Mouse (Mus musculus) subcutaneous adipose tissue, adult 2 months (tissue): ENCODE results near the gene Aire. TPM values are rescaled to one million over a fixed set of nuclear protein-coding genes. Genes with fewer than 3 reads are reported as not detected.

Source experiments
- polyA plus RNA-seq: library from polyadenylated mRNA; depleted of rRNA; stranded (reverse); fragments of >200 nt; gene quantifications from 2 replicates; pipeline ENCODE4 v1.2.3, GENCODE M21; 2012; ENCODE audit warnings: low replicate concordance; rRNA removed

Gene Aire
- 0.19 TPM in 1 of 2 replicates, not detected in the other for polyA plus RNA-seq

GRCm38 (mm10) chr10:78043406-78043836 lies at the start of gene Aire:
TSS of gene Aire (minus strand) at chr10:78043610.

GRCm38 (mm10) chr10:78069101-78070011 lies 25.9 kb upstream of the Aire start, which contains the start of gene Icosl:
TSS of gene Icosl (plus strand) at chr10:78069302.

GRCm38 (mm10) chr10:78041647-78042046 lies 1.8 kb downstream of the Aire start, which contains the start of gene Dnmt3l:
TSS of gene Dnmt3l (plus strand) at chr10:78041947.

GRCm38 (mm10) chr10:78009945-78010293 lies 33.5 kb downstream of the Aire start, which contains the start of gene Pfkl:
TSS of gene Pfkl (minus strand) at chr10:78010083.

Other genes starting within 250 kb of the Aire start
- gene Gm9639, start 248.5 kb downstream of the Aire start, polyA plus RNA-seq: not detected in 2 replicates
- gene Gm19668, start 244.5 kb downstream of the Aire start, polyA plus RNA-seq: not detected in 2 replicates
- gene Gm9507, start 231.8 kb downstream of the Aire start, polyA plus RNA-seq: not detected in 2 replicates
- gene Gm2696, start 228.9 kb downstream of the Aire start, polyA plus RNA-seq: not detected in 2 replicates
- gene Krtap10-4, start 216.5 kb downstream of the Aire start, polyA plus RNA-seq: not detected in 2 replicates
- gene Krtap10-10, start 207.7 kb downstream of the Aire start, polyA plus RNA-seq: not detected in 2 replicates
- not detected in 2 replicates for gene Gm36176, start 196.8 kb downstream of the Aire start, polyA plus RNA-seq
- gene Gm10318, start 190.8 kb downstream of the Aire start, polyA plus RNA-seq: not detected in 2 replicates
- gene Gm3285, start 181.6 kb downstream of the Aire start, polyA plus RNA-seq: not detected in 2 replicates
- 7.8 and 12.9 TPM in 2 replicates for gene Lrrc3, start 141.1 kb downstream of the Aire start, polyA plus RNA-seq
- 0.69 and 2.5 TPM in 2 replicates for gene Trpm2, start 73.0 kb downstream of the Aire start, polyA plus RNA-seq
- 57.2 and 59.7 TPM in 2 replicates for gene 1810043G02Rik, start 65.1 kb downstream of the Aire start, polyA plus RNA-seq
- 159 and 201 TPM in 2 replicates for gene Pfkl, start 33.5 kb downstream of the Aire start, polyA plus RNA-seq
- gene Dnmt3l, start 1.7 kb downstream of the Aire start, polyA plus RNA-seq: 6.6 and 13.6 TPM in 2 replicates
- 14.4 and 31.1 TPM in 2 replicates for gene Icosl, start 25.7 kb upstream of the Aire start, polyA plus RNA-seq
- 131 and 216 TPM in 2 replicates for gene D10Jhu81e, start 126.2 kb upstream of the Aire start, polyA plus RNA-seq
- gene Pwp2, start 141.5 kb upstream of the Aire start, polyA plus RNA-seq: 7.8 and 19.7 TPM in 2 replicates
- 49.3 and 56.1 TPM in 2 replicates for gene Trappc10, start 201.0 kb upstream of the Aire start, polyA plus RNA-seq